Mouse (Mus musculus) cerebellum, adult 2 months (tissue): ENCODE measurements around the gene Fut2.

ENCODE experiments used
- CTCF ChIP-seq: fragments of 200-500 bp; IDR thresholded peaks from 2 replicates; pipeline ENCODE4 v1.5.1; 2011; ENCODE audit warnings: low read depth, mild to moderate bottlenecking, control low read depth, low read length, moderate library complexity, borderline replicate concordance; ENCODE audit not compliant: insufficient read depth
- POLR2A ChIP-seq: fragments of 200-500 bp; IDR thresholded peaks from 2 replicates; pipeline ENCODE4 v1.6.1; 2011; ENCODE audit warnings: low read length, control low read depth, borderline replicate concordance; ENCODE audit not compliant: insufficient read depth

- TF ChIP-seq CTCF (no peak), POLR2A (no peak)
Measured at GRCm38 (mm10) chr7:45710477-45711191, 44.4 kb upstream of the Fut2 start.
